Mouse (Mus musculus) left cerebral cortex, postnatal 10 days (tissue): ENCODE measurements around the gene Prss43. TPM values are rescaled to one million over a fixed set of nuclear protein-coding genes. Genes with fewer than 3 reads are reported as not detected.
"Not testable (repeated sequence)": the region's sequence is repeated elsewhere in the genome, so short reads cannot be mapped to it uniquely, and the experiment has no call there.

ENCODE experiments used
- DNase-seq, 2 experiments: peaks; one replicate each; pipeline ENCODE4 v3.0.0; 2021 to 2022; ENCODE audit warnings: low spot score in 2 of 2, mixed read lengths in 1 of 2; ENCODE audit errors: extremely low spot score in 1 of 2
- intact Hi-C: fragments of 180-260 bp; cut with DNase I; formaldehyde crosslinking; loops from one replicate; pipeline ENCODE4 v1.15.1; 2025
- total RNA-seq, 2 experiments: library from RNA; stranded (reverse); gene quantifications; 2 replicates each; pipeline ENCODE4 v1.2.3; 2021

The Prss43 gene
- total RNA-seq = under 1 TPM; 0.14 to 0.28 TPM

DNA sequence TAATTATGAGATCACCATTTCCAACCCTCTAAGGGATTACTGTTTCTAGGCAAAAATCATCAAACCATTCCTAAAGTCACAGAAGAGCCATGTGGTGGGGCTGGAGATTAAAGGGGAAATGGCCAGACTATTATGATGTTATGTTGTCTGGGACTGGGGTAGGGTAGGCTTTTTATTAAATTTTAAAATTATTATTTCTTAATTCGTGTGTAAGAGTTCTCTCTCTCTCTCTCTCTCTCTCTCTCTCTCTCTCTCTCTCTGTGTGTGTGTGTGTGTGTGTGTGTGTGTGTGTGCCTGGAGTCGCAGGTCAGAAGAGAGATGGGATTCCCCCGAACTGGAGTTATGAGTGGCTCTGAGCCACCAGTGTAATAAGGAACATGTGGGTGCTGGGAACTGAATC, at the start of gene Prss43:
TSS of gene Prss43 (plus strand) at position 301 of the 400 bp plus-strand sequence.
- intact Hi-C loops = no loop called here

DNA sequence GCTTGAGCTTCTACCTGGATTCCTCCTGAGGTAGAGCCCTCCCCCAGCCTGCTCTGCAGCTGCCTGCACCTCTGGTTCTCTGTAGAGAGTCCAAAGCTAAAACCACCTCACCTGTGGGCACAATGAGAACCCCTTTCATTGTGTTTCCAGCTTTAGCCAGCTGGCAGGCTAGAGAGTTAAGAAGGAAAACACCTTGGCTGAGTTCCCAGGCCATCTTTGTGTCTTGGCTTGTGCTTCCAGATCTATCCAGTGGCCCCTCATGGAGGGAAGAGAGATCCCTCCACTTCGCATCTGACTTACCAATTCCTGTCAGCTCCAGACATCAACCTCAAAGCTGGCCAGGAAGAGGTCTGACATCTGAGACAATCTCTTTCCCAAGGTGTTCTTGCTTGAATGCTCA, 48.4 kb upstream of the Prss43 start:
- DNase-seq = no peak
- intact Hi-C loops = loop anchor here (10.0 kb wide), 1 partner anchor 143 kb away; no protein-coding TSS in a partner anchor

More for the DNA sequence above, at the start of gene Prss43:
- DNase-seq = no peak

GRCm38 (mm10) chr9:110778559-110778958, 47.9 kb upstream of the Prss43 start:
- intact Hi-C loops = loop anchor here (10.0 kb wide), 1 partner anchor 144 kb away; no protein-coding TSS in a partner anchor
- DNase-seq = no peak

GRCm38 (mm10) chr9:110779242-110779913, 47.1 kb upstream of the Prss43 start:
- intact Hi-C loops = loop anchor here (10.0 kb wide), 1 partner anchor 145 kb away; no protein-coding TSS in a partner anchor

GRCm38 (mm10) chr9:110781256-110781721, 45.2 kb upstream of the Prss43 start:
- intact Hi-C loops = loop anchor here (1.0 to 5.0 kb wide), 2 partner anchors 64 to 369 kb away; no protein-coding TSS in a partner anchor
- peak; percentile 90 to 96 for DNase-seq

More at GRCm38 (mm10) chr9:110779242-110779913, 47.1 kb upstream of the Prss43 start:
- no peak for DNase-seq

GRCm38 (mm10) chr9:110781731-110782130, 44.8 kb upstream of the Prss43 start:
- intact Hi-C loops = loop anchor here (1.0 to 5.0 kb wide), 2 partner anchors 64 to 369 kb away; no protein-coding TSS in a partner anchor
- DNase-seq = peak; percentile 63 to 93

DNA sequence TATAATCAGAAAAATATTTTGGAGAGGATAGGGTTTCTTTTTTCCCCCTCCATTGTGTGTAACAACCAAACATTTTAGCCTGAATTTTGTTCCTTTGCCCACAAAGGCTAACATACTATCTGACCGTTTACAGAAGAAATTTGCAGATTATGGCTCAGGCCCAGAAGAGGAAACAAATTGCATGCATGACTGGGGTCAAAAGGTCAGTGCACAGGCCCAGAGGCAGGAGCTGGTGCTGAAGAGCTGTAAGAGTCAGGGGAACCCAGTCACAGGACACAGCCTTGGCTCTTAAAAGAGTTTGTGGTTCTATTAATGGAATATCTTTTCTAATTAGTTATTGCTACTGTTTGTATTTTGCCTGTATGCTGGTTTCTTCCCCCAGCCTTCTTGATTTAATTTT, 42.9 kb upstream of the Prss43 start:
- intact Hi-C loops = loop anchor here (5.0 kb wide), 1 partner anchor 371 kb away; no protein-coding TSS in a partner anchor
- no peak for DNase-seq

GRCm38 (mm10) chr9:110788169-110788568, 38.3 kb upstream of the Prss43 start:
- DNase-seq = no peak
- intact Hi-C loops = no loop called here

- intact Hi-C loops = no loop called here
- no peak for DNase-seq
Measured at GRCm38 (mm10) chr9:110790462-110790861, 36.0 kb upstream of the Prss43 start.

DNA sequence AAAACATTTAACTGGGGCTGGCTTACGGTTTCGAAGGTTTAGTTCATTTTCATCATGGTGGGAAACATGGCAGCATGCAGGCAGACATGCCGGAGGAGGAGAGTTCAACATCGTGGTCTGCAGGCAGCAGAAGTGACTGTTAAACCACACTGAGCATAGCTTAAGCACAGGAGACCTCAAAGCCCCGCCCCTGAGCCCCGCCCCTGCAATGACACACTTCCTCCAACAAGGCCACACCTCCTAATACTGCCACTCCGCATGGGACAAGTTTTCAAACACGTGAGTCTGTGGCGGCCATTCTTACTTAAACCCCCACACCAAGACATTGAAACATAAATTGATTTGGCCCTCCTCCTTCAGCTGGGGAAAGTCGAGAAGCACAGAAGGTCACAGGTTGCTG, 29.5 kb upstream of the Prss43 start:
- intact Hi-C loops = no loop called here
- DNase-seq = no peak

- intact Hi-C loops = no loop called here
- peak in 1 of 2 experiments; percentile 24 for DNase-seq
Measured at GRCm38 (mm10) chr9:110797866-110798265, 28.6 kb upstream of the Prss43 start, which contains the start of gene Prss42. TSS of gene Prss42 (plus strand) at chr9:110798166.

- intact Hi-C loops = no loop called here
- DNase-seq = no peak
Measured at GRCm38 (mm10) chr9:110800834-110801479, 25.5 kb upstream of the Prss43 start.

DNA sequence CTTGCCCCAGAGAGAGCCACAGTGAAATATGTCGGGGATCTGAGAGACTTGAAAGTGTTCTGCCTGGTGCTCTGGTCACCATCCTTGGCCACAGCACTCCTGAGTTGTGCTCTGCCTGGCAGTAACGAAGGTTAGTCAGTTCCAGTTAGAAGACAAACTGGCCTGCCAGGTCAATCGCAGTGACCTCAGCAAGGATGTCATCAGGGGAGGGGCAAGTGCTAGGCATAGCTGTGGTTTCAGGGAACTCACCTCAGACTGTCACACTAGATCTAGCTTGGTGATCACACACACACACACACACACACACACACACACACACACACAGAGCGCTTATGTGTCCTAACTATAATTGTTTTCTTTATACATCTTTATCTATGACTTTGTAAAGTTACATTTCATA, 23.2 kb upstream of the Prss43 start:
- intact Hi-C loops = no loop called here
- DNase-seq = no peak

DNA sequence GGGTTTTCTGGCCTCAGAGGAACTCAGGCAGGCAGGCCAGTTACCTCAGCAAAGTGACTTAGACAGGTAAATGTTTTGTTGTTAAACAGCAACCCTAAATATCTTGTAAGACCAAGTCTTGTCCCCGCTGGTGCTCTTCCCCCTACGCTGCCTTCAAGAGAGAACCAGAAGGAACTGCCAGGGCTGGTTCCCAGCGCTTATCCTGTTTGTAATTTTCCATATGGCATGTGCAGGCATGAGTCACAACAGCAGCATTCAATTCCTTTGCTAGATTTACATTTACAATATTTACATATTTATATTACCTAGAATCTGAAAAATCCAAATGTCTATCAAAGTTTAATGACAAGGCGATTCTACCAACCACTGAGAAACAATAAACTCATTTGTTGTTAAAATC, 16.4 kb upstream of the Prss43 start:
- intact Hi-C loops = no loop called here
- DNase-seq = no peak

- no peak for DNase-seq
- intact Hi-C loops = no loop called here
Measured at GRCm38 (mm10) chr9:110813789-110814188, 12.7 kb upstream of the Prss43 start, which contains the start of gene Prss44. TSS of gene Prss44 (plus strand) at chr9:110813994.

DNA sequence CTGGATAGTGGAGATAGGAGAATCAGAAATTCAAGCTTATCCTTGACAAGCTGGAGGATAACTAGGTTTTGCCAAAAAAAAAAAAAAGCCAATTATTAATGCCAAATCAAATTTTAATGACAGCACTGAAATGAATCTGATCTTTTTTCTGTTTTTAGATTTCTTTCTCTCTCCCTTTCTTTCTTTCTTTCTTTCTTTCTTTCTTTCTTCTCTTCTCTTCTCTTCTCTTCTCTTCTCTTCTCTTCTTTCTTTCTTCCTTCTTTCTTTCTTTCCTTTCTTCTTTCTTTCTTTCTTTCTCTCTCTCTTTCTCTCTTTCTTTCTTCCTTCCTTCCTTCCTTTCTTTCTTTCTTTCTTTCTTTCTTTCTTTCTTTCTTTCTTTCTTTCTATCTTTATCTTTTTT, 5.9 kb upstream of the Prss43 start:
- DNase-seq, intact Hi-C loops: not testable (repeated sequence)

DNA sequence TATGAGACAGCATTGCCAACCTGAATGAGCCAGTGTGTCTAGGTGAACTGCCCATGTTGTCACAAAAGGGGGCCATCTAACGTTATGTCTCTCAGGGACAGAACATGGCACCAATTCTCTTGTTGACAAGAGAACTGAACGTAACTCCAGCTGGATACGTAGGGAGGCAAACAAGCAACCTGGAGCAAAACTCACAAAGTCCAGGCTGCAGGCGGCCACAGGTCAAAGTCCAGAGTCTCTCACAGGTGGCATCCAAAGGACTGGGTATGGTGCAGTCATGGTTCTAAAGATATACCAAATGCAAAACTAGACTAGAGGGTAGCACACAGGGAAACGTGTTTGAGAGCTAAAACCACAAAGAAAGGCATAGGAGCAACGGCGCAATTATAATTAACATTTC, 5.1 kb upstream of the Prss43 start:
- intact Hi-C loops = no loop called here
- no peak for DNase-seq

GRCm38 (mm10) chr9:110825426-110825825, 1.1 kb upstream of the Prss43 start:
- intact Hi-C loops = no loop called here
- no peak for DNase-seq

DNA sequence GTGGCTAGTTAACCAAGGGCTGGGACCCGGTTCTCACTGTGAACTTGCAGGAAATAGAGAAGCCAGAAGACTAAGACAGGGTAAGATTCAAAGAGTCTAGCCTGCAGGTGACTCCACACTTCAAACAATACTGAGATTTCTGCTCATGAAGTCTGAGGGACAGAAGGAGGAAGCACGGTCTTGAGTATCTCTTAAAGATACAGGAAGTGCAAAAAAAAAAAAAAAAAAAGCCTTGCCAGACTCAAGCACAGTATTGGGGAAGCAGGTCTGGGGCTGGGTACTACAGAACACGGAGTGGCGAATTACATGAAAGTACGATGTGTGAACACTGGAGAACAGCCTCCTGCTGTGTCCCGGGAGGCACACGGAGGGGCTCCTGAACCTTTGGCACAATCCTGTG, 658 bp upstream of the Prss43 start:
- intact Hi-C loops = no loop called here
- no peak for DNase-seq

GRCm38 (mm10) chr9:110833021-110833420, 6.5 kb downstream of the Prss43 start:
- DNase-seq = no peak
- intact Hi-C loops = no loop called here
